In genomic region chr8:116943161-116943554, GRCm38 (mm10) we compare ENCODE assay signal across 8 mouse cellular contexts. TPM values are rescaled to one million over a fixed set of nuclear protein-coding genes. Genes with fewer than 3 reads are reported as not detected.
A peak's percentile ranks its signal among the peaks of the same experiment; 100 is the strongest.
DNase-seq lines count a peak whose midpoint lies in the region; ATAC-seq and TF ChIP-seq lines count a peak whose summit lies in the region.

Atmin (plus strand) TSS chr8:116943393.

- DNase-seq in MEL (ENCODE audit: low read depth, low spot score) = peak; percentile 88
- DNase-seq in cerebellum, adult 18-20 months = peak; percentile 85 to 95
- DNase-seq in heart, postnatal 25 days (ENCODE audit: low spot score) = peak; percentile 70
- peak; percentile 57 to 85 for DNase-seq in layer of hippocampus, adult 18-20 months (ENCODE audit: low spot score in 2 of 2)
- peak; percentile 96 for DNase-seq in lung, embryonic 14.5 days
- peak; percentile 63 to 67 for DNase-seq in thymus, adult 18-20 months

- WGBS in forebrain, embryonic 16.5 days = 0% methylated on average over 43 of the region's 46 CpGs
- under 1% methylated on average over 46 of the region's 46 CpGs for WGBS in lung, embryonic 14.5 days
- under 1% methylated on average over 46 of the region's 46 CpGs for WGBS in olfactory bulb, adult 2 months

- intact Hi-C loops in heart, postnatal 25 days (cut with DNase I) = loop anchor here (1.0 to 2.0 kb wide), 2 partner anchors 20 to 37 kb away; no protein-coding TSS in a partner anchor

- peak within 1 kb of the TSS; percentile 45 for H3K27ac ChIP-seq in MEL (ENCODE audit: control insufficient read depth, low read depth, low read length)
- 0 out of 2 replicates have a peak within 1 kb of the TSS, but pooled peaks have one; percentile 30 for H3K27ac ChIP-seq in forebrain, embryonic 16.5 days (ENCODE audit: low read length)
- H3K27ac ChIP-seq in lung, embryonic 14.5 days (ENCODE audit: low read depth) = no peak within 1 kb of the TSS
- H3K27ac ChIP-seq in olfactory bulb, adult 2 months (ENCODE audit: insufficient read depth, low read depth, low read length) = no peak within 1 kb of the TSS

- no peak for TF ChIP-seq EP300 in MEL (IDR thresholded peaks at IDR 0.05; ENCODE audit: low read depth in 1 of 2, low read length in 2 of 2)

- peak; percentile 93 for ATAC-seq in forebrain, embryonic 16.5 days
- peak; percentile 89 for ATAC-seq in lung, embryonic 14.5 days (ENCODE audit: insufficient read depth)

- TF ChIP-seq POLR2A in MEL (IDR thresholded peaks at IDR 0.05; ENCODE audit: control insufficient read depth in 1 of 2, insufficient read depth in 1 of 2, low read depth in 1 of 2, low read length in 2 of 2, poor library complexity in 1 of 2) = peak; percentile 73 to 90
- TF ChIP-seq POLR2A in olfactory bulb, adult 2 months (IDR thresholded peaks at IDR 0.05; ENCODE audit: insufficient read depth, low read depth, low read length) = peak; percentile 49; the same call in 1 of the 2 replicates

- peak; percentile 38 to 83 (median 71) for TF ChIP-seq CTCF in MEL (IDR thresholded peaks at IDR 0.05 in 2 of 3, conservative IDR thresholded peaks at IDR 0.05 in 1 of 3; ENCODE audit: control insufficient read depth in 1 of 3, insufficient read depth in 1 of 3, low read depth in 2 of 3, low read length in 3 of 3, poor library complexity in 1 of 3, severe bottlenecking in 1 of 3)
- TF ChIP-seq CTCF in lung, embryonic 14.5 days (IDR thresholded peaks at IDR 0.05; ENCODE audit: low read depth) = peak; percentile 37; the same call in 1 of the 2 replicates
- TF ChIP-seq CTCF in olfactory bulb, adult 2 months (IDR thresholded peaks at IDR 0.05; ENCODE audit: insufficient read depth, low read depth, low read length) = peak; percentile 62

- peaks cover 0 to 29% of the 10 kb centered on the region in 2 experiments; a peak in 2 of 4 replicates for H3K36me3 ChIP-seq in MEL (ENCODE audit: control insufficient read depth in 1 of 2, insufficient read depth in 2 of 2, low read length in 2 of 2)
- no peaks in the 10 kb centered on the region for H3K36me3 ChIP-seq in forebrain, embryonic 16.5 days (ENCODE audit: control insufficient read depth, insufficient read depth)
- H3K36me3 ChIP-seq in lung, embryonic 14.5 days (ENCODE audit: insufficient read depth) = 0 out of 2 replicates have a peak, but pooled peaks cover 13% of the 10 kb centered on the region

- H3K4me2 ChIP-seq in forebrain, embryonic 16.5 days (ENCODE audit: low read length) = peak within 1 kb of the TSS; percentile 94
- peak within 1 kb of the TSS; percentile 96 for H3K4me2 ChIP-seq in lung, embryonic 14.5 days

- TF ChIP-seq RAD21 in MEL (IDR thresholded peaks at IDR 0.05; ENCODE audit: low read depth, low read length) = peak; percentile 10; the same call in 1 of the 2 replicates

- peak within 1 kb of the TSS; percentile 84 for H3K9ac ChIP-seq in MEL (ENCODE audit: control insufficient read depth, low read depth, low read length, poor library complexity, severe bottlenecking)
- H3K9ac ChIP-seq in forebrain, embryonic 16.5 days (replicated peaks; ENCODE audit: low read depth, low read length) = peak within 1 kb of the TSS; percentile 90
- H3K9ac ChIP-seq in lung, embryonic 14.5 days = peak within 1 kb of the TSS; percentile 89

- peaks cover 2 to 33% of the 10 kb centered on the region in 2 experiments for H3K4me1 ChIP-seq in MEL (ENCODE audit: control insufficient read depth in 1 of 2, insufficient read depth in 2 of 2, low read length in 2 of 2)
- H3K4me1 ChIP-seq in forebrain, embryonic 16.5 days (replicated peaks; ENCODE audit: control insufficient read depth, insufficient read depth, low read length) = peaks cover 13% of the 10 kb centered on the region
- 0 out of 2 replicates have a peak, but pooled peaks cover 4% of the 10 kb centered on the region for H3K4me1 ChIP-seq in lung, embryonic 14.5 days (ENCODE audit: insufficient read depth)
- H3K4me1 ChIP-seq in olfactory bulb, adult 2 months (ENCODE audit: control insufficient read depth, insufficient read depth, low read length) = peaks cover 18% of the 10 kb centered on the region

- H3K79me2 ChIP-seq in MEL (ENCODE audit: control insufficient read depth, insufficient read depth, low read length, poor library complexity) = peaks cover 24% of the 10 kb centered on the region

- no peaks in the 10 kb centered on the region for H3K27me3 ChIP-seq in MEL (ENCODE audit: control insufficient read depth in 1 of 2, insufficient read depth in 2 of 2, low read length in 2 of 2)
- H3K27me3 ChIP-seq in forebrain, embryonic 16.5 days (replicated peaks; ENCODE audit: control insufficient read depth, insufficient read depth, low read length) = no peaks in the 10 kb centered on the region
- no peaks in the 10 kb centered on the region for H3K27me3 ChIP-seq in lung, embryonic 14.5 days (ENCODE audit: insufficient read depth, low read length)

- no peaks in the 10 kb centered on the region for H3K9me3 ChIP-seq in MEL (replicated peaks; ENCODE audit: insufficient read depth, low read length)
- H3K9me3 ChIP-seq in forebrain, embryonic 16.5 days (ENCODE audit: control insufficient read depth, low read length) = no peaks in the 10 kb centered on the region
- no peaks in the 10 kb centered on the region for H3K9me3 ChIP-seq in lung, embryonic 14.5 days (ENCODE audit: low read depth, low read length)

- peak within 1 kb of the TSS; percentile 90 to 91 for H3K4me3 ChIP-seq in MEL (ENCODE audit: control insufficient read depth in 1 of 2, insufficient read depth in 1 of 2, low read depth in 2 of 2, low read length in 2 of 2)
- H3K4me3 ChIP-seq in forebrain, embryonic 16.5 days (replicated peaks; ENCODE audit: low read length) = peak within 1 kb of the TSS; percentile 85
- peak within 1 kb of the TSS; percentile 95 for H3K4me3 ChIP-seq in lung, embryonic 14.5 days (ENCODE audit: low read depth, low read length)
- H3K4me3 ChIP-seq in olfactory bulb, adult 2 months (ENCODE audit: insufficient read depth, low read depth, low read length) = peak within 1 kb of the TSS; percentile 80

TF ChIP-seq in MEL, 35 proteins besides CTCF, POLR2A, EP300 and RAD21:
- TF ChIP-seq TBP (IDR thresholded peaks at IDR 0.05; ENCODE audit: low read depth, low read length) (peak; percentile 38; the same call in 1 of the 2 replicates), NELFE (IDR thresholded peaks at IDR 0.05; ENCODE audit: low read depth, low read length) (peak; percentile 58), GABPA (IDR thresholded peaks at IDR 0.05; ENCODE audit: low read depth, low read length) (no peak), MAX (IDR thresholded peaks at IDR 0.05; ENCODE audit: low read length) (peak; percentile 95), GATA1 (IDR thresholded peaks at IDR 0.05; ENCODE audit: low read depth, low read length) (no peak), NRF1 (IDR thresholded peaks at IDR 0.05; ENCODE audit: insufficient read depth, low read depth, low read length, poor library complexity, severe bottlenecking) (no peak), CHD1 (IDR thresholded peaks at IDR 0.05; ENCODE audit: low read depth, low read length) (no peak), ZMIZ1 (IDR thresholded peaks at IDR 0.05; ENCODE audit: low read depth, low read length) (peak; percentile 48; the same call in 1 of the 2 replicates), CHD2 (IDR thresholded peaks at IDR 0.05; ENCODE audit: low read length) (no peak), ZNF384 (IDR thresholded peaks at IDR 0.05; ENCODE audit: low read depth, low read length) (no peak), ZC3H11A (IDR thresholded peaks at IDR 0.05; ENCODE audit: low read depth, low read length) (no peak), SIN3A (IDR thresholded peaks at IDR 0.05; ENCODE audit: low read length) (peak; percentile 76), MXI1 (IDR thresholded peaks at IDR 0.05; ENCODE audit: low read depth, low read length) (peak; percentile 94), MAZ (IDR thresholded peaks at IDR 0.05; ENCODE audit: low read depth, low read length) (peak; percentile 59; the same call in 1 of the 2 replicates), SMC3 (IDR thresholded peaks at IDR 0.05; ENCODE audit: low read depth, low read length) (peak; percentile 49; the same call in 1 of the 2 replicates), HCFC1 (IDR thresholded peaks at IDR 0.05; ENCODE audit: low read depth, low read length) (peak; percentile 70), ELF1 (IDR thresholded peaks at IDR 0.05; ENCODE audit: low read depth, low read length) (peak; percentile 72), TAL1 (IDR thresholded peaks at IDR 0.05; ENCODE audit: low read length) (no peak), MYC (IDR thresholded peaks at IDR 0.05; ENCODE audit: low read depth, low read length) (peak; percentile 95), JUND (IDR thresholded peaks at IDR 0.05; ENCODE audit: low read depth, low read length) (no peak), TCF12 (IDR thresholded peaks at IDR 0.05; ENCODE audit: low read depth, low read length) (peak; percentile 29; the same call in 1 of the 2 replicates)

RNA-seq across cellular contexts. Expression of gene Atmin, which starts in this region (rescaled TPM):
- 17.3 and 19.7 TPM in 2 replicates for total RNA-seq in MEL (2012; rRNA removed)
- polyA plus RNA-seq in MEL (2012; ENCODE audit: insufficient read depth in 1 of 2, insufficient read length in 2 of 2, low read depth in 1 of 2, low replicate concordance in 2 of 2, missing spikeins in 1 of 2) = 10 to 100 TPM in 1 of 2 experiments, not detected in 1; 34.5 TPM
- polyA plus RNA-seq in forebrain, embryonic 16.5 days (2015; fragmentation: Nextera tagmentation; extraction: Ambion mirVana) = 17.6 and 19.1 TPM in 2 replicates
- total RNA-seq in heart, postnatal 25 days (2021) = 10 to 100 TPM; 13.4 to 14.3 TPM
- 10 to 100 TPM; 43.9 to 47.8 TPM for total RNA-seq in layer of hippocampus, adult 18-20 months (2021)
- polyA plus RNA-seq in lung, embryonic 14.5 days (2014; fragmentation: Nextera tagmentation; extraction: Ambion mirVana) = 15.4 and 15.8 TPM in 2 replicates
- polyA plus RNA-seq in olfactory bulb, adult 2 months (2012; ENCODE audit: insufficient read depth, insufficient read length, low replicate concordance, missing spikeins) = not detected in 2 replicates

Comparison
In these comparisons a context has a peak if more than half of its experiments do, and no peak if none do; other contexts are left out.
1. RNA of gene Atmin (polyA plus RNA-seq): 34.5 TPM in MEL, 17.6 to 19.1 TPM in forebrain, embryonic 16.5 days and 15.4 to 15.8 TPM in lung, embryonic 14.5 days; not detected in olfactory bulb, adult 2 months; every median in the first group is over 10 times any median in the second.
2. H3K27ac ChIP-seq: peak in MEL (single experiment) and forebrain, embryonic 16.5 days (single experiment); none in lung, embryonic 14.5 days (single experiment) and olfactory bulb, adult 2 months (single experiment).
3. Peak in every context shown above with its lines, with median percentiles within 50 percentile points of each other: DNase-seq, H3K4me3 ChIP-seq, H3K9ac ChIP-seq and CTCF ChIP-seq.